Mouse (Mus musculus) bone marrow macrophage, adult 2 months (primary cell): ENCODE measurements around the gene Polr2g.

Source experiments
- CTCF ChIP-seq: IDR thresholded peaks from 2 replicates; pipeline ENCODE4 v1.5.1; 2012; ENCODE audit warnings: low read depth, mild to moderate bottlenecking, low read length, moderate library complexity
- POLR2A ChIP-seq: IDR thresholded peaks from 2 replicates; pipeline ENCODE4 v1.6.1; 2012; ENCODE audit warnings: mild to moderate bottlenecking, low read depth, low read length, borderline replicate concordance

- TF ChIP-seq CTCF = no peak
- no peak for TF ChIP-seq POLR2A
Measured at GRCm38 (mm10) chr19:8790171-8790570, 8.2 kb downstream of the Polr2g start.
